Mouse (Mus musculus): ENCODE measurements around the gene Pycard. TPM values are rescaled to one million over a fixed set of nuclear protein-coding genes. Genes with fewer than 3 reads are reported as not detected.
"Not testable (repeated sequence)": the region's sequence is repeated elsewhere in the genome, so short reads cannot be mapped to it uniquely, and the experiment has no call there.

Pycard gene
- total and polyA plus RNA-seq, 3 experiments = 5.1 to 52.5 (median 8.1) TPM

GRCm38 (mm10) chr7:128019187-128019586 is 25.5 kb upstream of the Pycard start:
- no peak overlapping the region for H3K4me2 ChIP-seq (ENCODE audit: insufficient read depth, low read depth, poor library complexity, severe bottlenecking)
- no peak overlapping the region for H3K27ac ChIP-seq (ENCODE audit: insufficient read depth, low read depth)
- no peaks in the 10 kb centered on the region for H3K9me3 ChIP-seq (replicated peaks; ENCODE audit: low read length)
- H3K36me3 ChIP-seq (replicated peaks in 1 of 2; ENCODE audit: control insufficient read depth in 1 of 2, insufficient read depth in 1 of 2, low read length in 1 of 2) = no peaks in the 10 kb centered on the region
- H3K27me3 ChIP-seq (replicated peaks) = no peaks in the 10 kb centered on the region
- no peaks in the 10 kb centered on the region for H3K79me2 ChIP-seq (replicated peaks; ENCODE audit: control insufficient read depth, extremely low read depth, insufficient read depth, poor library complexity, severe bottlenecking)
- DNase-seq (ENCODE audit: extremely low read depth) = no peak
- no peaks in the 10 kb centered on the region for H3K4me1 ChIP-seq (ENCODE audit: control insufficient read depth in 1 of 2, insufficient read depth in 2 of 2)
- no peak overlapping the region for H3K4me3 ChIP-seq (replicated peaks in 1 of 3; ENCODE audit: low read depth in 2 of 3, low read length in 2 of 3, poor library complexity in 1 of 3)
- no peak overlapping the region for H3K9ac ChIP-seq (ENCODE audit: insufficient read depth, low read depth)
- no peak for TF ChIP-seq SIN3A (IDR thresholded peaks at IDR 0.05; ENCODE audit: low read length)
- no peak for TF ChIP-seq MXI1 (IDR thresholded peaks at IDR 0.05; ENCODE audit: low read depth, low read length)
- dilution Hi-C loops (cut with MboI; ENCODE audit: extremely low pct_ligation_motif_present, extremely low pct_unique_long_range_greater_than_20kb, low sequenced_read_pairs) (no loop called here), in situ Hi-C loops (cut with MboI; ENCODE audit: low pct_ligation_motif_present, low pct_unique_long_range_greater_than_20kb, low sequenced_read_pairs) (no loop called here)

GRCm38 (mm10) chr7:128018275-128018674 is 24.6 kb upstream of the Pycard start:
- Histone ChIP-seq H3K36me3 (replicated peaks in 1 of 2; ENCODE audit: control insufficient read depth in 1 of 2, insufficient read depth in 1 of 2, low read length in 1 of 2) (no peaks in the 10 kb centered on the region), H3K27ac (ENCODE audit: insufficient read depth, low read depth) (no peak overlapping the region), H3K27me3 (replicated peaks) (no peaks in the 10 kb centered on the region), H3K4me2 (ENCODE audit: insufficient read depth, low read depth, poor library complexity, severe bottlenecking) (no peak overlapping the region), H3K9me3 (replicated peaks; ENCODE audit: low read length) (no peaks in the 10 kb centered on the region), H3K9ac (ENCODE audit: insufficient read depth, low read depth) (no peak overlapping the region), H3K79me2 (replicated peaks; ENCODE audit: control insufficient read depth, extremely low read depth, insufficient read depth, poor library complexity, severe bottlenecking) (no peaks in the 10 kb centered on the region), H3K4me3 (replicated peaks in 1 of 3; ENCODE audit: low read depth in 2 of 3, low read length in 2 of 3, poor library complexity in 1 of 3) (no peak overlapping the region), H3K4me1 (ENCODE audit: control insufficient read depth in 1 of 2, insufficient read depth in 2 of 2) (no peaks in the 10 kb centered on the region)
- in situ Hi-C loops (cut with MboI; ENCODE audit: low pct_ligation_motif_present, low pct_unique_long_range_greater_than_20kb, low sequenced_read_pairs) (no loop called here), dilution Hi-C loops (cut with MboI; ENCODE audit: extremely low pct_ligation_motif_present, extremely low pct_unique_long_range_greater_than_20kb, low sequenced_read_pairs) (no loop called here)
- TF ChIP-seq JUN (IDR thresholded peaks at IDR 0.05; ENCODE audit: insufficient read depth, low read depth, low read length) (no peak), ELF1 (IDR thresholded peaks at IDR 0.05; ENCODE audit: low read depth, low read length) (no peak), TBP (conservative IDR thresholded peaks at IDR 0.05; ENCODE audit: low read depth, low read length) (no peak), BHLHE40 (IDR thresholded peaks at IDR 0.05; ENCODE audit: low read depth, low read length) (no peak), GABPA (IDR thresholded peaks at IDR 0.05; ENCODE audit: insufficient replicate concordance, low read depth, low read length) (no peak), E2F4 (IDR thresholded peaks at IDR 0.05; ENCODE audit: insufficient replicate concordance, low read depth, low read length) (no peak)
- no peak for DNase-seq (ENCODE audit: extremely low read depth)

GRCm38 (mm10) chr7:128016650-128017049 is 23.0 kb upstream of the Pycard start:
- no peak for TF ChIP-seq SIN3A (IDR thresholded peaks at IDR 0.05; ENCODE audit: low read length)
- Histone ChIP-seq H3K4me2 (ENCODE audit: insufficient read depth, low read depth, poor library complexity, severe bottlenecking) (no peak overlapping the region), H3K36me3 (replicated peaks in 1 of 2; ENCODE audit: control insufficient read depth in 1 of 2, insufficient read depth in 1 of 2, low read length in 1 of 2) (no peaks in the 10 kb centered on the region), H3K4me1 (ENCODE audit: control insufficient read depth in 1 of 2, insufficient read depth in 2 of 2) (no peaks in the 10 kb centered on the region), H3K27ac (ENCODE audit: insufficient read depth, low read depth) (no peak overlapping the region), H3K4me3 (replicated peaks in 1 of 3; ENCODE audit: low read depth in 2 of 3, low read length in 2 of 3, poor library complexity in 1 of 3) (no peak overlapping the region), H3K9me3 (replicated peaks; ENCODE audit: low read length) (no peaks in the 10 kb centered on the region), H3K79me2 (replicated peaks; ENCODE audit: control insufficient read depth, extremely low read depth, insufficient read depth, poor library complexity, severe bottlenecking) (no peaks in the 10 kb centered on the region), H3K27me3 (replicated peaks) (no peaks in the 10 kb centered on the region), H3K9ac (ENCODE audit: insufficient read depth, low read depth) (no peak overlapping the region)
- dilution Hi-C loops (cut with MboI; ENCODE audit: extremely low pct_ligation_motif_present, extremely low pct_unique_long_range_greater_than_20kb, low sequenced_read_pairs) = no loop called here
- in situ Hi-C loops (cut with MboI; ENCODE audit: low pct_ligation_motif_present, low pct_unique_long_range_greater_than_20kb, low sequenced_read_pairs) = no loop called here
- DNase-seq (ENCODE audit: extremely low read depth) = no peak

- H3K4me1 ChIP-seq (ENCODE audit: control insufficient read depth in 1 of 2, insufficient read depth in 2 of 2); dilution Hi-C loops (cut with MboI; ENCODE audit: extremely low pct_ligation_motif_present, extremely low pct_unique_long_range_greater_than_20kb, low sequenced_read_pairs); H3K9ac ChIP-seq (ENCODE audit: insufficient read depth, low read depth); H3K4me2 ChIP-seq (ENCODE audit: insufficient read depth, low read depth, poor library complexity, severe bottlenecking); H3K27ac ChIP-seq (ENCODE audit: insufficient read depth, low read depth); H3K4me3 ChIP-seq (replicated peaks in 1 of 3; ENCODE audit: low read depth in 2 of 3, low read length in 2 of 3, poor library complexity in 1 of 3); in situ Hi-C loops (cut with MboI; ENCODE audit: low pct_ligation_motif_present, low pct_unique_long_range_greater_than_20kb, low sequenced_read_pairs); DNase-seq (ENCODE audit: extremely low read depth); H3K36me3 ChIP-seq (replicated peaks in 1 of 2; ENCODE audit: control insufficient read depth in 1 of 2, insufficient read depth in 1 of 2, low read length in 1 of 2); H3K9me3 ChIP-seq (replicated peaks; ENCODE audit: low read length); H3K27me3 ChIP-seq (replicated peaks); H3K79me2 ChIP-seq (replicated peaks; ENCODE audit: control insufficient read depth, extremely low read depth, insufficient read depth, poor library complexity, severe bottlenecking): not testable (repeated sequence)
These were observed 22.5 kb upstream of the Pycard start for GRCm38 (mm10) chr7:128016134-128016533.

All from CH12.LX (cell line).